Mouse (Mus musculus): ENCODE data around the gene Sphk1. TPM values are rescaled to one million over a fixed set of nuclear protein-coding genes. Genes with fewer than 3 reads are reported as not detected.

Gene Sphk1
- polyA plus RNA-seq, 1 experiment from 2014 or later = 3.7 TPM

- peak overlapping the region; percentile 93 for H3K4me2 ChIP-seq (replicated peaks; ENCODE audit: low read depth, low read length)
- H3K27me3 ChIP-seq (ENCODE audit: control insufficient read depth, insufficient read depth, low read length) = peaks cover 33% of the 10 kb centered on the region
- H3K4me1 ChIP-seq (ENCODE audit: control insufficient read depth, insufficient read depth, low read length) = peaks cover 27% of the 10 kb centered on the region
- no peak; the same call in 1 of the 2 replicates for ATAC-seq (ENCODE audit: low FRiP score, low TSS enrichment)
- WGBS = under 1% methylated on average over 30 of the region's 30 CpGs
- no peaks in the 10 kb centered on the region; the same call in 1 of the 2 replicates for H3K36me3 ChIP-seq (ENCODE audit: control insufficient read depth, insufficient read depth, low read length)
- peak overlapping the region; percentile 57; the same call in 1 of the 2 replicates for H3K9ac ChIP-seq (ENCODE audit: low read depth, low read length)
- H3K4me3 ChIP-seq (ENCODE audit: low read length) = peak overlapping the region; percentile 53
- H3K9me3 ChIP-seq (ENCODE audit: control insufficient read depth, low read length) = no peaks in the 10 kb centered on the region
- no peak overlapping the region for H3K27ac ChIP-seq (ENCODE audit: low read depth, low read length)
Observed at GRCm38 (mm10) chr11:116532262-116532809, 1.6 kb downstream of the Sphk1 start.

DNA sequence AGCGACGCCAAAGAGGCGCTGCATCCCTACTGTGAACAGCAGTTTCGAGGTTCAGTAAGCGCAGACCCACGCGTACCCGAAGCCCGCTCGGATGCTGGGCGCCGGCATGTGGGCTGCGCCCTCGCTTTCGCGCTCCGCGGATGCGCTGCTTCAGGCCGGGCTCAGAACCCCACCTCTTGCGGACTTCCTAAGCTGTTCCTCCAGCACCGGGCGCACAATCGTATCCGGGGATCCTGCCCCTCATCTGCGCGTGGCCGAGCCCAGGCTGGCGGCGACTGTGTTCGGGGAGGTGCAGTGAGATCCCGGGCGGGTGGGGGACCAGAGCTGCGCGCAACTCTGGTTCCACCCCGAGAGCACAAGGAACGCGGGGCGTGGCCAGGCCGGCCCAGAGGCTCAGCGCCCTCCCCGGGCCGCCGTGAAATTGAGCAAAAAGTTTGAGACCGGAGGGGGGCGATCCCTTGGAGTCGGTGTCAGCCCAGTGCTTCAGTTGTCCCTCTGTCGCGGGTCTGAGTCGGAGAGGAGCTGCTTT lies 2.1 kb downstream of the Sphk1 start:
- WGBS = under 1% methylated on average over 50 of the region's 50 CpGs

GRCm38 (mm10) chr11:116533341-116534153 lies 2.8 kb downstream of the Sphk1 start:
- Histone ChIP-seq H3K9me3 (ENCODE audit: control insufficient read depth, low read length) (no peaks in the 10 kb centered on the region), H3K9ac (ENCODE audit: low read depth, low read length) (peak overlapping the region; percentile 57), H3K27ac (ENCODE audit: low read depth, low read length) (no peak overlapping the region), H3K36me3 (ENCODE audit: control insufficient read depth, insufficient read depth, low read length) (peaks cover 3% of the 10 kb centered on the region), H3K4me2 (replicated peaks; ENCODE audit: low read depth, low read length) (peak overlapping the region; percentile 93), H3K27me3 (ENCODE audit: control insufficient read depth, insufficient read depth, low read length) (peaks cover 33% of the 10 kb centered on the region), H3K4me3 (ENCODE audit: low read length) (peak overlapping the region; percentile 53), H3K4me1 (ENCODE audit: control insufficient read depth, insufficient read depth, low read length) (peaks cover 27% of the 10 kb centered on the region)
- WGBS = 1% methylated on average over 63 of the region's 63 CpGs
- peak; percentile 38 for ATAC-seq (ENCODE audit: low FRiP score, low TSS enrichment)

More for the DNA sequence above, 2.1 kb downstream of the Sphk1 start:
- Histone ChIP-seq H3K4me1 (ENCODE audit: control insufficient read depth, insufficient read depth, low read length) (peaks cover 27% of the 10 kb centered on the region), H3K9me3 (ENCODE audit: control insufficient read depth, low read length) (no peaks in the 10 kb centered on the region), H3K9ac (ENCODE audit: low read depth, low read length) (peak overlapping the region; percentile 57), H3K27me3 (ENCODE audit: control insufficient read depth, insufficient read depth, low read length) (peaks cover 33% of the 10 kb centered on the region), H3K4me2 (replicated peaks; ENCODE audit: low read depth, low read length) (peak overlapping the region; percentile 93), H3K36me3 (ENCODE audit: control insufficient read depth, insufficient read depth, low read length) (no peaks in the 10 kb centered on the region; the same call in 1 of the 2 replicates), H3K4me3 (ENCODE audit: low read length) (peak overlapping the region; percentile 53), H3K27ac (ENCODE audit: low read depth, low read length) (no peak overlapping the region)
- peak; percentile 59 for ATAC-seq (ENCODE audit: low FRiP score, low TSS enrichment)

- Histone ChIP-seq H3K27me3 (ENCODE audit: control insufficient read depth, insufficient read depth, low read length) (peaks cover 33% of the 10 kb centered on the region), H3K36me3 (ENCODE audit: control insufficient read depth, insufficient read depth, low read length) (peaks cover 10% of the 10 kb centered on the region), H3K4me1 (ENCODE audit: control insufficient read depth, insufficient read depth, low read length) (peaks cover 27% of the 10 kb centered on the region), H3K9ac (ENCODE audit: low read depth, low read length) (0 out of 2 replicates have a peak overlapping the region, but pooled peaks have one; percentile 57), H3K4me3 (ENCODE audit: low read length) (peak overlapping the region; percentile 53), H3K9me3 (ENCODE audit: control insufficient read depth, low read length) (no peaks in the 10 kb centered on the region), H3K4me2 (replicated peaks; ENCODE audit: low read depth, low read length) (peak overlapping the region; percentile 93), H3K27ac (ENCODE audit: low read depth, low read length) (no peak overlapping the region)
- ATAC-seq (ENCODE audit: low FRiP score, low TSS enrichment) = peak; percentile 48; the same call in 1 of the 2 replicates
- 17% methylated on average over 20 of the region's 20 CpGs for WGBS
Observed at GRCm38 (mm10) chr11:116534154-116534865, 3.6 kb downstream of the Sphk1 start.

DNA sequence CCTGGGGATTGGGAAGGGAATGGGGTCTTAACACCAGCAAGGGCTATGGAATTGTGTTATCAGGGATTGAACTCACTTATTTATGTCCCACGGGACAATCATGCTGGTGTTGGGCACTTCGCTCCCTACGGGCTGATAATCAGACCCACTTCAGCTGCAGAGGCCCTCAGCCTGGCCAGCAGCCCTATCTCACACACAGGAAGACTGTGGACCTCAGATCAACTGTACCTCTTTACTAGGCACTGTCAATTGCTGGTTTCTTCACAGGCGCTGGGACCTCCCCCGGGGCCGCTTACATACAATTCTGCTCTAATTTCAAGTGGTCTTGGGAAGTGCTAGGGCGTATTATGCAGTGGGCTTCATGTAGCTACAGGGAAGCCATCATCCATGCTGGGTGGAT lies 6.0 kb downstream of the Sphk1 start:
- H3K27ac ChIP-seq (ENCODE audit: low read depth, low read length) = no peak overlapping the region
- peaks cover 14% of the 10 kb centered on the region; the same call in 1 of the 2 replicates for H3K4me1 ChIP-seq (ENCODE audit: control insufficient read depth, insufficient read depth, low read length)
- no peak overlapping the region for H3K4me2 ChIP-seq (replicated peaks; ENCODE audit: low read depth, low read length)
- 91% methylated on average over 7 of the region's 7 CpGs for WGBS
- peaks cover 34% of the 10 kb centered on the region for H3K36me3 ChIP-seq (ENCODE audit: control insufficient read depth, insufficient read depth, low read length)
- no peak overlapping the region for H3K4me3 ChIP-seq (ENCODE audit: low read length)
- no peak overlapping the region for H3K9ac ChIP-seq (ENCODE audit: low read depth, low read length)
- ATAC-seq (ENCODE audit: low FRiP score, low TSS enrichment) = no peak
- H3K9me3 ChIP-seq (ENCODE audit: control insufficient read depth, low read length) = no peaks in the 10 kb centered on the region
- H3K27me3 ChIP-seq (ENCODE audit: control insufficient read depth, insufficient read depth, low read length) = peaks cover 15% of the 10 kb centered on the region

DNA sequence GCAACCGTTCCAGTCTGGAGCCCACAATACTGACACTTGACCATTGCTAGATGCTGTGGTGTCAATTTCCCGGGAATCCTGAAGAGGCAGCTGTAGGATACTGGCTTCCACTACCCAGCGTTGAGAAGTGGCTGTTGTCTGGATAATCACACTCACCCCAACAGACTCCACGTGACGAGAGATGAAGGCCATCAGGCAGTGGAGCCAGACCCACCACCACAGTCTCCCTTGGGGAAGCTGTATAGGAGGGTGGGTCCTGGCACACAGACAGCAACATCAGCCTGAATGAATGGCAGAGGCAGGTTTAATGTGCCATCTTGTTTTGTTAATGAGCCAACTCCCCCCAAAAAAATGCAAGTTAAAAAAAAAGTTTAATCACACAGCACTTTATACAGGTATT lies 6.7 kb downstream of the Sphk1 start:
- no peak overlapping the region for H3K27ac ChIP-seq (ENCODE audit: low read depth, low read length)
- no peak overlapping the region for H3K4me3 ChIP-seq (ENCODE audit: low read length)
- no peaks in the 10 kb centered on the region for H3K9me3 ChIP-seq (ENCODE audit: control insufficient read depth, low read length)
- peaks cover 7% of the 10 kb centered on the region; the same call in 1 of the 2 replicates for H3K4me1 ChIP-seq (ENCODE audit: control insufficient read depth, insufficient read depth, low read length)
- H3K36me3 ChIP-seq (ENCODE audit: control insufficient read depth, insufficient read depth, low read length) = peaks cover 40% of the 10 kb centered on the region
- no peak overlapping the region for H3K4me2 ChIP-seq (replicated peaks; ENCODE audit: low read depth, low read length)
- peaks cover 9% of the 10 kb centered on the region; the same call in 1 of the 2 replicates for H3K27me3 ChIP-seq (ENCODE audit: control insufficient read depth, insufficient read depth, low read length)
- WGBS = 79% methylated on average over 5 of the region's 5 CpGs
- no peak overlapping the region for H3K9ac ChIP-seq (ENCODE audit: low read depth, low read length)
- no peak for ATAC-seq (ENCODE audit: low FRiP score, low TSS enrichment)

DNA sequence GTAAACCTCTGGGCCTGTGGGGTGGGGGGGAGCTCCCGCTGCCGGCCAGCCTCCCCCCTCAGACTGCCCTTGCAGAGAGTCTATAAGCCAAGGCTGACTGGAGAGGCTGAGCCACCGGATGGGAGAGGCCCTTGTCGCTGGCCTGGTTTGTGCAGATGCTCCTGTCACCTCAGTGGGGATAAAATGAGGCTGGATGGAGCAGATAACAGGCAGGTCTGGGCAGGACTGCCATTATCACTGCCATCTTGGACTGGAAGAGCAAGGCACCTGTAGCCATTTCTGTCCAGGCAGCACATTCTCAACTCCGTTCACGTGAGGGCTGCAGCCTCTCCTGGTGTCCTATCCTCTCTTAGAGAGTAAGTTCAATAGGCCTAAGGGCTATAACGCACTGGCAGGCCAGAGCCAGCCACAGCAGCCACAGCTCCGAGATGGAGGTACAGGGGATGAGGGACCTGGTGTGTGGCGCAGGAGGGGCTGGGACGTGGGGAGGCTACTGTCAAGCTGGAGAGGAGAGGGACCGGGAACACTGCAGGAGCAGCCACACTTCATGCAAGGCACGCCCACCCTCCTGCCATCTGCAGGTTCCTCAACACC lies 7.5 kb downstream of the Sphk1 start:
- Histone ChIP-seq H3K9ac (ENCODE audit: low read depth, low read length) (no peak overlapping the region), H3K9me3 (ENCODE audit: control insufficient read depth, low read length) (no peaks in the 10 kb centered on the region), H3K4me3 (ENCODE audit: low read length) (no peak overlapping the region), H3K36me3 (ENCODE audit: control insufficient read depth, insufficient read depth, low read length) (peaks cover 49% of the 10 kb centered on the region), H3K4me1 (ENCODE audit: control insufficient read depth, insufficient read depth, low read length) (0 out of 2 replicates have a peak, but pooled peaks cover 5% of the 10 kb centered on the region), H3K27me3 (ENCODE audit: control insufficient read depth, insufficient read depth, low read length) (peaks cover 2% of the 10 kb centered on the region; the same call in 1 of the 2 replicates), H3K4me2 (replicated peaks; ENCODE audit: low read depth, low read length) (no peak overlapping the region), H3K27ac (ENCODE audit: low read depth, low read length) (no peak overlapping the region)
- no peak for ATAC-seq (ENCODE audit: low FRiP score, low TSS enrichment)
- 89% methylated on average over 12 of the region's 12 CpGs for WGBS

- no peaks in the 10 kb centered on the region for H3K9me3 ChIP-seq (ENCODE audit: control insufficient read depth, low read length)
- ATAC-seq (ENCODE audit: low FRiP score, low TSS enrichment) = no peak
- peaks cover 78% of the 10 kb centered on the region for H3K36me3 ChIP-seq (ENCODE audit: control insufficient read depth, insufficient read depth, low read length)
- no peak overlapping the region for H3K4me3 ChIP-seq (ENCODE audit: low read length)
- no peaks in the 10 kb centered on the region for H3K4me1 ChIP-seq (ENCODE audit: control insufficient read depth, insufficient read depth, low read length)
- no peak overlapping the region for H3K9ac ChIP-seq (ENCODE audit: low read depth, low read length)
- 95% methylated on average over 11 of the region's 11 CpGs for WGBS
- H3K27ac ChIP-seq (ENCODE audit: low read depth, low read length) = no peak overlapping the region
- H3K27me3 ChIP-seq (ENCODE audit: control insufficient read depth, insufficient read depth, low read length) = no peaks in the 10 kb centered on the region
- no peak overlapping the region for H3K4me2 ChIP-seq (replicated peaks; ENCODE audit: low read depth, low read length)
Observed at GRCm38 (mm10) chr11:116541183-116541582, 10.5 kb downstream of the Sphk1 start.

Data from kidney, embryonic 14.5 days (tissue).